Mouse (Mus musculus) myocyte (in vitro differentiated cells): ENCODE data around the gene Mrps21. TPM values are rescaled to one million over a fixed set of nuclear protein-coding genes. Genes with fewer than 3 reads are reported as not detected.
A peak's percentile ranks its signal among the peaks of the same experiment; 100 is the strongest.

Source experiments
- H3K27me3 ChIP-seq: one replicate; pipeline ENCODE4 v1.6.1; 2011; ENCODE audit not compliant: control insufficient read depth, insufficient read depth, insufficient read length
- H3K36me3 ChIP-seq: one replicate; pipeline ENCODE4 v1.6.1; 2011; ENCODE audit not compliant: control insufficient read depth, insufficient read depth
- H3K4me2 ChIP-seq: one replicate; pipeline ENCODE4 v1.6.1; 2011; ENCODE audit warnings: low read depth, control low read depth
- H3K4me3 ChIP-seq: one replicate; pipeline ENCODE4 v1.5.1; 2011; ENCODE audit warnings: mild to moderate bottlenecking, control low read depth, moderate library complexity
- H3K79me2 ChIP-seq: one replicate; pipeline ENCODE4 v1.6.1; 2011; ENCODE audit not compliant: control insufficient read depth, insufficient read depth
- H3ac ChIP-seq: one replicate; pipeline ENCODE4 v1.6.1; 2011; ENCODE audit not compliant: control insufficient read depth, insufficient read length
- CEBPB ChIP-seq: IDR thresholded peaks from 2 replicates; pipeline ENCODE4 v1.6.1; 2011; ENCODE audit warnings: mild to moderate bottlenecking, moderate library complexity; ENCODE audit not compliant: poor library complexity, insufficient read depth, severe bottlenecking
- E2F4 ChIP-seq: IDR thresholded peaks from one replicate; pipeline ENCODE4 v1.6.1; 2011; ENCODE audit warnings: mild to moderate bottlenecking, control low read depth, moderate library complexity; ENCODE audit not compliant: insufficient read depth
- MAX ChIP-seq: IDR thresholded peaks from one replicate; pipeline ENCODE4 v1.6.1; 2011; ENCODE audit warnings: low read depth, mild to moderate bottlenecking, control low read depth
- MYOD1 ChIP-seq, 3 experiments: IDR thresholded peaks; one replicate each; pipeline ENCODE4 v1.6.1; 2011; ENCODE audit warnings: control low read depth in 2 of 3, low read depth in 2 of 3, mild to moderate bottlenecking in 2 of 3, moderate library complexity in 1 of 3; ENCODE audit not compliant: insufficient read length in 2 of 3, control insufficient read depth in 1 of 3
- MYOG ChIP-seq, 3 experiments: IDR thresholded peaks; one replicate each; pipeline ENCODE4 v1.6.1; 2011; ENCODE audit warnings: control low read depth in 2 of 3, low read depth in 2 of 3, mild to moderate bottlenecking in 2 of 3; ENCODE audit not compliant: insufficient read length in 2 of 3, control insufficient read depth in 1 of 3, insufficient read depth in 1 of 3
- POLR2A ChIP-seq: IDR thresholded peaks from one replicate; pipeline ENCODE4 v1.6.1; 2011; ENCODE audit warnings: low read depth, mild to moderate bottlenecking, control low read depth, moderate library complexity; ENCODE audit not compliant: insufficient read length
- POLR2AphosphoS2 ChIP-seq: IDR thresholded peaks from one replicate; pipeline ENCODE4 v1.6.1; 2011; ENCODE audit warnings: low read depth, control low read depth; ENCODE audit not compliant: insufficient read length
- REST ChIP-seq: IDR thresholded peaks from one replicate; pipeline ENCODE4 v1.6.1; 2011; ENCODE audit warnings: mild to moderate bottlenecking, control low read depth, moderate library complexity; ENCODE audit not compliant: insufficient read depth, insufficient read length
- SRF ChIP-seq: IDR thresholded peaks from one replicate; pipeline ENCODE4 v1.6.1; 2011; ENCODE audit warnings: low read depth; ENCODE audit not compliant: control insufficient read depth, insufficient read length
- TCF12 ChIP-seq: IDR thresholded peaks from one replicate; pipeline ENCODE4 v1.6.1; 2011; ENCODE audit warnings: mild to moderate bottlenecking, control low read depth; ENCODE audit not compliant: poor library complexity, insufficient read depth, severe bottlenecking
- TCF3 ChIP-seq: IDR thresholded peaks from one replicate; pipeline ENCODE4 v1.6.1; 2011; ENCODE audit warnings: low read depth, control low read depth; ENCODE audit not compliant: insufficient read length
- USF1 ChIP-seq: IDR thresholded peaks from one replicate; pipeline ENCODE4 v1.6.1; 2011; ENCODE audit warnings: low read depth, mild to moderate bottlenecking, control low read depth, moderate library complexity
- polyA plus RNA-seq: library from polyadenylated mRNA; unstranded; fragments of >200 nt; fragmentation: generic; extraction: Trizol; gene quantifications from one replicate; pipeline ENCODE4 v1.2.1, GENCODE M21; 2012; ENCODE audit warnings: missing spikeins

Mrps21 gene
- polyA plus RNA-seq, 1 experiment = 400 TPM

DNA sequence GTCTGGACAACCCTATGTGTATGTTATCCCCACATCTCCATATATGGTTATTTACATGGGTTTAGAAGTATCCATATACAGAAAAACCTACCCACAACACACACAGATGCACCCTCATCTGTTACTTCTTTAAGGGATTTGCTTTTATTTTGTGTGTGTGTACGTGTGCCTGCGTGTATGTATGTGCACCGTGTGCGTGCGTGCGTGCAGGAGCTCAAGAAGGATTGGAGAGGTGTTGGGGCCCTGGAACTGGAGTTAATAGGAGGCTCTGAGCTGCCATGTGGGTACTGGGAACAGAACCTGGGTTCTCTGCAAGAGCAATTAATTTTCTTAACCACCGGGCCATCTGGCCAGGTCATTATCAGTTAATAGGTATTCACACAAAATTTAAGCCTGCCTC, 729 bp upstream of the Mrps21 start:
- TF ChIP-seq MYOD1 (IDR thresholded peaks at IDR 0.05; ENCODE audit: control insufficient read depth in 1 of 3, insufficient read length in 2 of 3, low read depth in 2 of 3) (no peak), REST (no peak), SRF (no peak), POLR2AphosphoS2 (no peak), MYOG (IDR thresholded peaks at IDR 0.05; ENCODE audit: control insufficient read depth in 1 of 3, insufficient read depth in 1 of 3, insufficient read length in 2 of 3, low read depth in 2 of 3) (no peak), E2F4 (no peak), CEBPB (no peak), USF1 (no peak), MAX (no peak), TCF3 (no peak), POLR2A (no peak), TCF12 (no peak)
- Histone ChIP-seq H3K27me3 (no peaks in the 10 kb centered on the region), H3K79me2 (peaks cover 22% of the 10 kb centered on the region)

DNA sequence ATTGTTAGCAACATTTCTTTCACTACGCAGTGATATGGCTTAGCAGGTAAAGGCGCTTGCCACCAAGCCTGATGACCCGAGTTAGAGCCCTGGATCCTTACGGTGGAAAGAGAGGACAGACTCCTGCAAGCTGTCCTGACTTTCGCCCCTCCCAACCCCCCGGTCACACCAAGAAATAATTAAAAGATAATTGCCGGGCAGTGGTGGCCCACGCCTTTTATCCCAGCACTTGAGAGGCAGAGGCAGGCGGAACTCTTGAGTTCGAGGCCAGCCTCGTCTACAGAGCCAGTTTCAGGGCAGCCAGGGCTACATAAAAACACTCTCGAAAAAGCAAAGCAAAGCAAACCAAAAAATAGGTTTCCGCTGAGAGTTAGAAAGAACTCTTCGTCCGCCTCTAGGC, 343 bp downstream of the Mrps21 start:
- no peak for TF ChIP-seq SRF
- TF ChIP-seq POLR2A = no peak
- no peak for TF ChIP-seq MAX
- no peak for TF ChIP-seq CEBPB
- no peak for TF ChIP-seq TCF12
- Histone ChIP-seq H3K36me3 (no peaks in the 10 kb centered on the region), H3K79me2 (peaks cover 22% of the 10 kb centered on the region)

More for the DNA sequence above, 729 bp upstream of the Mrps21 start:
- H3K4me2 ChIP-seq = peak overlapping the region; percentile 85
- no peaks in the 10 kb centered on the region for H3K36me3 ChIP-seq
- H3K4me3 ChIP-seq = peak overlapping the region; percentile 93
- peak overlapping the region; percentile 43 for H3ac ChIP-seq

DNA sequence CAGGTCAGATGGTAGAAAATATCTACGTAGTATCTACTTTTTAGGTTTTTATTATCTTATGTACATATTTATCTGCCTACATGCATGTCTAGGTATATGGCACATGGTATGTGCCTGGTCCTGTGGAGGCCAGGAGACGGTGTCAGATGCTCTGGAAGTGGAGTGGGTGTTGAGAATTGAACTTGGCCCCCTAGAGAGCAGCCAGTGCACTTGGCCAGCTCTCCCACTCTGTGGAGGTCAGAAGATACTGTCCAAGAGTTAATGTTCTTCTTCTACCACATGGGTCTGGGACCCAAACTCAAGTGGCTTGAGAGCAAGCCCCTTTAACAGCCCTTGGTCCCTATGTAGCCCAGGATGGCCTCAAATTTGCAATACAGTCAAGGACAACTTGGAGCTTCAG, 3.9 kb downstream of the Mrps21 start:
- no peak overlapping the region for H3ac ChIP-seq
- no peak for TF ChIP-seq POLR2AphosphoS2

More for the DNA sequence above, 343 bp downstream of the Mrps21 start:
- H3ac ChIP-seq = peak overlapping the region; percentile 43
- peak overlapping the region; percentile 85 for H3K4me2 ChIP-seq
- no peaks in the 10 kb centered on the region for H3K27me3 ChIP-seq
- peak overlapping the region; percentile 93 for H3K4me3 ChIP-seq

DNA sequence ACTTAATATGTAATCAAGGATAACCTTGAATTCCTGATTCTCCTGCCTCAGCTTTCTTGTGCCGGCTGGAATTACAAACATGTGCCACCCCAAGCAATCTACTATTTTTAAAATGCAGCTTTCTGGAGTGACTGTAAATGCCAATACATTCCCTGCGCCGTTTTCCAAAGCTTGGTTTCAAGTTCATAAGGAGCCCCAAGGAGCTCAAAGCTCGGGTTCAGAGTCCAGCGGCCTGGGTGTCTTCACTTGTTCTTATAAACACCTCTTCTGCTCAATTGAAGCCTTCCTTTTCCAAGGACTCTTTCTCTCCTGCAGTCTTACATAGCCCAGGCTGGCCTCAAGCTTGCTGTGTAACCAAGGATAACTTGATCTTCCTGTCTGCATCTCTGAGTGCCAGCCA, 5.2 kb downstream of the Mrps21 start:
- Histone ChIP-seq H3K4me2 (no peak overlapping the region), H3K79me2 (peaks cover 10% of the 10 kb centered on the region), H3ac (no peak overlapping the region), H3K27me3 (no peaks in the 10 kb centered on the region), H3K4me3 (no peak overlapping the region), H3K36me3 (no peaks in the 10 kb centered on the region)
- TF ChIP-seq POLR2A = no peak
- TF ChIP-seq MYOG (IDR thresholded peaks at IDR 0.05; ENCODE audit: control insufficient read depth in 1 of 3, insufficient read depth in 1 of 3, insufficient read length in 2 of 3, low read depth in 2 of 3) = no peak
- TF ChIP-seq USF1 = no peak

More for the DNA sequence above, 3.9 kb downstream of the Mrps21 start:
- Histone ChIP-seq H3K36me3 (no peaks in the 10 kb centered on the region), H3K27me3 (no peaks in the 10 kb centered on the region), H3K4me3 (no peak overlapping the region), H3K4me2 (no peak overlapping the region), H3K79me2 (peaks cover 16% of the 10 kb centered on the region)

DNA sequence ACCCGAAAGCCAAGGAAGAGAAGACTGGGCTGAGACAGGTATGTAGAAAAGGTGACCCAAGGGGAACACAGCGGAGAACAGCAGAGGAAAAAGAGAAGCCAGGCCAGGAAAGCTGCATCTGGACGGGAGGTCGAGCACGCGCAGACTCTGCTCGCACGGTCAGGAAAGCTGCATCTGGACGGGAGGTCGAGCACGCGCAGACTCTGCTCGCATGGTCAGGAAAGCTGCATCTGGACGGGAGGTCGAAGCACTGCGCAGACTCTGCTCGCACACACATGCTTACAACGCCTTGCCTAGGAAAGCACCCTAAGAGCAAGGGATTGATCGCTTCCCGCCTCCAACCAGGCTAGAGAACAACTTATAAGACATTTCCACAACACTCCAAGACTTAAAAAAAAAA, 5.7 kb downstream of the Mrps21 start:
- no peaks in the 10 kb centered on the region for H3K27me3 ChIP-seq
- no peak overlapping the region for H3ac ChIP-seq
- TF ChIP-seq E2F4 (no peak), USF1 (no peak), MYOG (IDR thresholded peaks at IDR 0.05; ENCODE audit: control insufficient read depth in 1 of 3, insufficient read depth in 1 of 3, insufficient read length in 2 of 3, low read depth in 2 of 3) (no peak), MYOD1 (IDR thresholded peaks at IDR 0.05; ENCODE audit: control insufficient read depth in 1 of 3, insufficient read length in 2 of 3, low read depth in 2 of 3) (no peak), MAX (no peak), SRF (no peak)
- no peak overlapping the region for H3K4me2 ChIP-seq
- no peaks in the 10 kb centered on the region for H3K36me3 ChIP-seq
- H3K4me3 ChIP-seq = no peak overlapping the region
- H3K79me2 ChIP-seq = peaks cover 5% of the 10 kb centered on the region

DNA sequence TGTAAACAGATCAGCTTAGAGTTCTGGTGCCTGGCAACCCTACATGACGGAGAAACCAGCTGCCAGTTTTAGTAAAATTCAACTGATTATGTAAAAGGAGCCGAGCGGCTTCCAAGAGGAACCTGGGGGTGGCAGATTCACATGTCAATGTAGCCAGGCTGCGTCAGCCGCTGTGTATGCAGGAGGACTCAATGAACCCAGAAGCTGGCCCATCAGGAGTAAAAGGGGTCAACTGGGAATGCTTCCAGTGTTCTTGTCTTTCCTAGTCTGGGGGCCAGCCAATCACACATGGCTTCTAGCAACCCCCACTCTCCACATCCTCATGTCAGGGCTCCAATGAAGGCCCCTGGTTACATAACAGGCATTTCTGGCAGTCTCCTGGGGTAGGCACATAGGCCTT, 6.3 kb downstream of the Mrps21 start:
- no peak overlapping the region for H3ac ChIP-seq
- no peaks in the 10 kb centered on the region for H3K27me3 ChIP-seq
- no peak overlapping the region for H3K4me2 ChIP-seq
- no peaks in the 10 kb centered on the region for H3K36me3 ChIP-seq
- no peak overlapping the region for H3K4me3 ChIP-seq
- no peaks in the 10 kb centered on the region for H3K79me2 ChIP-seq
- TF ChIP-seq MYOG (IDR thresholded peaks at IDR 0.05; ENCODE audit: control insufficient read depth in 1 of 3, insufficient read depth in 1 of 3, insufficient read length in 2 of 3, low read depth in 2 of 3) (no peak), USF1 (no peak), E2F4 (no peak), MYOD1 (IDR thresholded peaks at IDR 0.05; ENCODE audit: control insufficient read depth in 1 of 3, insufficient read length in 2 of 3, low read depth in 2 of 3) (no peak), CEBPB (no peak), TCF12 (no peak)
